Mouse (Mus musculus): ENCODE data around the gene Ccdc82. TPM values are rescaled to one million over a fixed set of nuclear protein-coding genes. Genes with fewer than 3 reads are reported as not detected.

Gene Ccdc82
- total RNA-seq, 1 experiment from 2014 or later: 39.3 TPM

- ATAC-seq (replicated peaks; ENCODE audit: low read depth, poor library complexity, severe bottlenecking): peak; percentile 45
Measured at GRCm38 (mm10) chr9:13297668-13298512, 51.1 kb downstream of the Ccdc82 start, which contains the start of gene Maml2. Gene Maml2 (plus strand): TSS chr9:13297957.

- no peak for ATAC-seq (replicated peaks; ENCODE audit: low read depth, poor library complexity, severe bottlenecking)
Measured at GRCm38 (mm10) chr9:13298513-13298878, 51.7 kb downstream of the Ccdc82 start.

- no peak for ATAC-seq (replicated peaks; ENCODE audit: low read depth, poor library complexity, severe bottlenecking)
Measured at GRCm38 (mm10) chr9:13299190-13299589, 52.4 kb downstream of the Ccdc82 start.

- ATAC-seq (replicated peaks; ENCODE audit: low read depth, poor library complexity, severe bottlenecking): no peak
Measured at GRCm38 (mm10) chr9:13300041-13300441, 53.3 kb downstream of the Ccdc82 start.

- no peak for ATAC-seq (replicated peaks; ENCODE audit: low read depth, poor library complexity, severe bottlenecking)
Measured at GRCm38 (mm10) chr9:13300891-13301782, 54.4 kb downstream of the Ccdc82 start.

- ATAC-seq (replicated peaks; ENCODE audit: low read depth, poor library complexity, severe bottlenecking): no peak
Measured at GRCm38 (mm10) chr9:13302183-13302825, 55.5 kb downstream of the Ccdc82 start.

- ATAC-seq (replicated peaks; ENCODE audit: low read depth, poor library complexity, severe bottlenecking): no peak
Measured at GRCm38 (mm10) chr9:13303099-13303771, 56.5 kb downstream of the Ccdc82 start.

GRCm38 (mm10) chr9:13303976-13304375 is 57.2 kb downstream of the Ccdc82 start:
- peak; percentile 77 for ATAC-seq (replicated peaks; ENCODE audit: low read depth, poor library complexity, severe bottlenecking)

- no peak for ATAC-seq (replicated peaks; ENCODE audit: low read depth, poor library complexity, severe bottlenecking)
Measured at GRCm38 (mm10) chr9:13306471-13306870, 59.7 kb downstream of the Ccdc82 start.

GRCm38 (mm10) chr9:13307226-13307625 is 60.5 kb downstream of the Ccdc82 start:
- no peak for ATAC-seq (replicated peaks; ENCODE audit: low read depth, poor library complexity, severe bottlenecking)

- ATAC-seq (replicated peaks; ENCODE audit: low read depth, poor library complexity, severe bottlenecking): no peak
Measured at GRCm38 (mm10) chr9:13308718-13309117, 62.0 kb downstream of the Ccdc82 start.

GRCm38 (mm10) chr9:13309807-13310206 is 63.1 kb downstream of the Ccdc82 start:
- ATAC-seq (replicated peaks; ENCODE audit: low read depth, poor library complexity, severe bottlenecking): no peak

GRCm38 (mm10) chr9:13310236-13310635 is 63.5 kb downstream of the Ccdc82 start:
- ATAC-seq (replicated peaks; ENCODE audit: low read depth, poor library complexity, severe bottlenecking): no peak

- peak; percentile 85 for ATAC-seq (replicated peaks; ENCODE audit: low read depth, poor library complexity, severe bottlenecking)
Measured at GRCm38 (mm10) chr9:13311094-13311493, 64.3 kb downstream of the Ccdc82 start.

GRCm38 (mm10) chr9:13313923-13314322 is 67.2 kb downstream of the Ccdc82 start:
- no peak for ATAC-seq (replicated peaks; ENCODE audit: low read depth, poor library complexity, severe bottlenecking)

- no peak for ATAC-seq (replicated peaks; ENCODE audit: low read depth, poor library complexity, severe bottlenecking)
Measured at GRCm38 (mm10) chr9:13314577-13315004, 67.8 kb downstream of the Ccdc82 start.

GRCm38 (mm10) chr9:13315393-13315792 is 68.6 kb downstream of the Ccdc82 start:
- ATAC-seq (replicated peaks; ENCODE audit: low read depth, poor library complexity, severe bottlenecking): no peak

GRCm38 (mm10) chr9:13319566-13319965 is 72.8 kb downstream of the Ccdc82 start:
- ATAC-seq (replicated peaks; ENCODE audit: low read depth, poor library complexity, severe bottlenecking): no peak

- ATAC-seq (replicated peaks; ENCODE audit: low read depth, poor library complexity, severe bottlenecking): no peak
Measured at GRCm38 (mm10) chr9:13320800-13321364, 74.1 kb downstream of the Ccdc82 start.

Measured in common myeloid progenitor, adult 5-6 weeks (primary cell).